Mouse (Mus musculus) megakaryocyte, embryonic 14.5 days (primary cell): ENCODE data around the gene Gipc3. TPM values are rescaled to one million over a fixed set of nuclear protein-coding genes. Genes with fewer than 3 reads are reported as not detected.
A peak's percentile ranks its signal among the peaks of the same experiment; 100 is the strongest.

Experiments used
- H3K27me3 ChIP-seq: replicated peaks from 2 replicates; pipeline ENCODE3; 2012; ENCODE audit warnings: inconsistent platforms
- H3K36me3 ChIP-seq: replicated peaks from 2 replicates; pipeline ENCODE3; 2012; ENCODE audit warnings: low read length, inconsistent platforms, mixed read lengths
- H3K4me1 ChIP-seq: 2 replicates; pipeline ENCODE4 v1.6.1; 2012; ENCODE audit warnings: inconsistent platforms
- H3K4me3 ChIP-seq: replicated peaks from 2 replicates; pipeline ENCODE3; 2012; ENCODE audit warnings: moderate library complexity, mild to moderate bottlenecking, inconsistent platforms
- H3K9me3 ChIP-seq: 2 replicates; pipeline ENCODE4 v1.6.1; 2012; ENCODE audit warnings: inconsistent platforms
- FLI1 ChIP-seq: IDR thresholded peaks from 2 replicates; pipeline ENCODE4 v1.6.1; 2012; ENCODE audit warnings: low read length, inconsistent platforms, mixed read lengths
- GATA1 ChIP-seq: IDR thresholded peaks from 3 replicates; pipeline ENCODE4 v1.6.1; 2012; ENCODE audit warnings: mixed read lengths, low read length, inconsistent platforms, borderline replicate concordance
- polyA plus RNA-seq: library from polyadenylated mRNA; stranded (reverse); fragments of >175 nt; gene quantifications from 2 replicates; pipeline ENCODE4 v1.2.3, GENCODE M21; 2012; ENCODE audit warnings: low replicate concordance; ENCODE audit not compliant: insufficient read depth

The Gipc3 gene
- polyA plus RNA-seq, 1 experiment, result 2.9 TPM

GRCm38 (mm10) chr10:81349146-81349545, 6.1 kb upstream of the Gipc3 start:
- H3K9me3 ChIP-seq, result no peaks in the 10 kb centered on the region
- peaks cover 39% of the 10 kb centered on the region for H3K36me3 ChIP-seq
- peaks cover 73% of the 10 kb centered on the region for H3K4me1 ChIP-seq
- peak overlapping the region; percentile 99 for H3K4me3 ChIP-seq
- no peak for TF ChIP-seq GATA1
- no peak for TF ChIP-seq FLI1
- H3K27me3 ChIP-seq, result no peaks in the 10 kb centered on the region

- Histone ChIP-seq H3K4me1 (peaks cover 86% of the 10 kb centered on the region), H3K4me3 (peak overlapping the region; percentile 85), H3K36me3 (peaks cover 39% of the 10 kb centered on the region), H3K9me3 (no peaks in the 10 kb centered on the region), H3K27me3 (peaks cover 12% of the 10 kb centered on the region)
- TF ChIP-seq GATA1 (no peak), FLI1 (no peak)
Observed at GRCm38 (mm10) chr10:81346453-81347067, 3.5 kb upstream of the Gipc3 start.

GRCm38 (mm10) chr10:81345162-81345534, 2.1 kb upstream of the Gipc3 start:
- TF ChIP-seq FLI1 (no peak), GATA1 (no peak)
- Histone ChIP-seq H3K27me3 (peaks cover 12% of the 10 kb centered on the region), H3K4me3 (no peak overlapping the region), H3K36me3 (peaks cover 39% of the 10 kb centered on the region), H3K9me3 (no peaks in the 10 kb centered on the region), H3K4me1 (peaks cover 92% of the 10 kb centered on the region)

- Histone ChIP-seq H3K4me3 (no peak overlapping the region), H3K9me3 (no peaks in the 10 kb centered on the region), H3K4me1 (peaks cover 91% of the 10 kb centered on the region), H3K27me3 (peaks cover 12% of the 10 kb centered on the region), H3K36me3 (peaks cover 39% of the 10 kb centered on the region)
- TF ChIP-seq GATA1 (no peak), FLI1 (no peak)
Observed at GRCm38 (mm10) chr10:81344421-81345161, 1.5 kb upstream of the Gipc3 start.

GRCm38 (mm10) chr10:81341333-81341949, 1.6 kb downstream of the Gipc3 start:
- Histone ChIP-seq H3K36me3 (peaks cover 35% of the 10 kb centered on the region), H3K4me3 (no peak overlapping the region), H3K4me1 (peaks cover 80% of the 10 kb centered on the region), H3K27me3 (peaks cover 12% of the 10 kb centered on the region), H3K9me3 (no peaks in the 10 kb centered on the region)
- TF ChIP-seq GATA1 (no peak), FLI1 (no peak)

GRCm38 (mm10) chr10:81340551-81341332, 2.3 kb downstream of the Gipc3 start:
- TF ChIP-seq FLI1 (no peak), GATA1 (no peak)
- Histone ChIP-seq H3K36me3 (peaks cover 33% of the 10 kb centered on the region), H3K27me3 (peaks cover 12% of the 10 kb centered on the region), H3K4me3 (no peak overlapping the region), H3K9me3 (no peaks in the 10 kb centered on the region), H3K4me1 (peaks cover 80% of the 10 kb centered on the region)

- no peaks in the 10 kb centered on the region for H3K27me3 ChIP-seq
- no peak overlapping the region for H3K4me3 ChIP-seq
- H3K4me1 ChIP-seq, result peaks cover 75% of the 10 kb centered on the region
- H3K36me3 ChIP-seq, result peaks cover 58% of the 10 kb centered on the region
- H3K9me3 ChIP-seq, result no peaks in the 10 kb centered on the region
- TF ChIP-seq FLI1 (no peak), GATA1 (no peak)
Observed at GRCm38 (mm10) chr10:81336558-81336957, 6.5 kb downstream of the Gipc3 start.

- Histone ChIP-seq H3K27me3 (no peaks in the 10 kb centered on the region), H3K36me3 (peaks cover 61% of the 10 kb centered on the region), H3K4me1 (peaks cover 74% of the 10 kb centered on the region), H3K9me3 (no peaks in the 10 kb centered on the region), H3K4me3 (no peak overlapping the region)
- TF ChIP-seq GATA1 (no peak), FLI1 (no peak)
Observed at GRCm38 (mm10) chr10:81335393-81336340, 7.4 kb downstream of the Gipc3 start.

GRCm38 (mm10) chr10:81334324-81334723, 8.7 kb downstream of the Gipc3 start:
- H3K4me1 ChIP-seq, result peaks cover 78% of the 10 kb centered on the region
- H3K4me3 ChIP-seq, result no peak overlapping the region
- no peaks in the 10 kb centered on the region for H3K9me3 ChIP-seq
- no peaks in the 10 kb centered on the region for H3K27me3 ChIP-seq
- H3K36me3 ChIP-seq, result peaks cover 71% of the 10 kb centered on the region
- TF ChIP-seq FLI1 (no peak), GATA1 (no peak)
